Mouse (Mus musculus) kidney, postnatal 0 days (tissue): ENCODE data around the gene Ndufs3. TPM values are rescaled to one million over a fixed set of nuclear protein-coding genes. Genes with fewer than 3 reads are reported as not detected.

Experiments
- ATAC-seq: fragments of 200-750 bp; cut with Nextera tagmentation; replicated peaks from 2 replicates; pipeline ENCODE4 v1.8.0; 2017; ENCODE audit warnings: low read depth, moderate number of reproducible peaks, moderate TSS enrichment, moderate library complexity; ENCODE audit not compliant: low FRiP score
- DNase-seq: peaks from one replicate; pipeline ENCODE4 v3.0.0-alpha.2; 2016; ENCODE audit warnings: low spot score
- H3K27ac ChIP-seq: fragments of 300-500 bp; sonication (generic); 2 replicates; pipeline ENCODE4 v1.5.1; 2014; ENCODE audit warnings: mild to moderate bottlenecking
- H3K27me3 ChIP-seq: fragments of 300-500 bp; sonication (generic); 2 replicates; pipeline ENCODE4 v1.6.1; 2014; ENCODE audit warnings: low read length, mixed read lengths; ENCODE audit not compliant: insufficient read depth
- H3K36me3 ChIP-seq: fragments of 300-500 bp; sonication (generic); 2 replicates; pipeline ENCODE4 v1.6.1; 2014; ENCODE audit warnings: low read length, mixed read lengths; ENCODE audit not compliant: insufficient read depth
- H3K4me1 ChIP-seq: fragments of 300-500 bp; sonication (generic); replicated peaks from 2 replicates; pipeline ENCODE4 v1.6.1; 2014; ENCODE audit warnings: antibody characterized with exemption, low read length, mixed read lengths; ENCODE audit not compliant: insufficient read depth
- H3K4me2 ChIP-seq: fragments of 300-500 bp; sonication (generic); 2 replicates; pipeline ENCODE4 v1.6.1; 2014; ENCODE audit warnings: mild to moderate bottlenecking, low read length, moderate library complexity, mixed read lengths
- H3K4me3 ChIP-seq: fragments of 300-500 bp; sonication (generic); replicated peaks from 2 replicates; pipeline ENCODE4 v1.5.1; 2014; ENCODE audit warnings: low read depth, low read length
- H3K9ac ChIP-seq: fragments of 300-500 bp; sonication (generic); 2 replicates; pipeline ENCODE4 v1.6.1; 2014; ENCODE audit warnings: low read depth, low read length
- H3K9me3 ChIP-seq: fragments of 300-500 bp; sonication (generic); replicated peaks from 2 replicates; pipeline ENCODE4 v1.6.1; 2016; ENCODE audit warnings: low read length, inconsistent platforms, mixed read lengths
- CTCF ChIP-seq: IDR thresholded peaks from 2 replicates; pipeline ENCODE4 v1.5.1; 2016; ENCODE audit warnings: antibody characterized with exemption, low read depth, mild to moderate bottlenecking, moderate library complexity
- WGBS: fragments of 180-500 bp; shearing (Covaris S2); extraction: QIAGEN DNeasy Blood & Tissue Kit; methylation state at CpG from one replicate; pipeline ENCODE4 v1.1.7; 2014; 5-methylcytosine and 5-hydroxymethylcytosine counted together
- polyA plus RNA-seq: library from polyadenylated mRNA; unstranded; fragments of >200 nt; fragmentation: Nextera tagmentation; extraction: Ambion mirVana; gene quantifications from 2 replicates; pipeline ENCODE4 v1.2.1, GENCODE M21; 2015

The Ndufs3 gene
- polyA plus RNA-seq, 1 experiment from 2014 or later = 331 TPM

GRCm38 (mm10) chr2:90922636-90923035 lies 18.0 kb upstream of the Ndufs3 start:
- 94% methylated on average over 2 of the region's 2 CpGs for WGBS
- H3K36me3 ChIP-seq = no peaks in the 10 kb centered on the region
- H3K4me2 ChIP-seq = no peak overlapping the region
- no peak overlapping the region for H3K9ac ChIP-seq
- H3K4me3 ChIP-seq = no peak overlapping the region
- DNase-seq = no peak
- TF ChIP-seq CTCF = no peak
- H3K27me3 ChIP-seq = no peaks in the 10 kb centered on the region
- ATAC-seq = no peak
- H3K27ac ChIP-seq = no peak overlapping the region
- H3K4me1 ChIP-seq = peaks cover 4% of the 10 kb centered on the region; the same call in 1 of the 2 replicates
- H3K9me3 ChIP-seq = no peaks in the 10 kb centered on the region

GRCm38 (mm10) chr2:90921178-90921577 lies 16.6 kb upstream of the Ndufs3 start:
- H3K4me1 ChIP-seq = peaks cover 6% of the 10 kb centered on the region
- H3K4me3 ChIP-seq = no peak overlapping the region
- no peak for TF ChIP-seq CTCF
- no peak for ATAC-seq
- H3K36me3 ChIP-seq = no peaks in the 10 kb centered on the region
- no peaks in the 10 kb centered on the region for H3K9me3 ChIP-seq
- H3K9ac ChIP-seq = no peak overlapping the region
- WGBS = 87% methylated on average over 1 of the region's 1 CpGs
- H3K27me3 ChIP-seq = no peaks in the 10 kb centered on the region
- no peak overlapping the region for H3K4me2 ChIP-seq
- no peak for DNase-seq
- no peak overlapping the region for H3K27ac ChIP-seq

GRCm38 (mm10) chr2:90917999-90918698 lies 13.5 kb upstream of the Ndufs3 start:
- ATAC-seq (peak; percentile 78), DNase-seq (peak; percentile 61)
- peak overlapping the region; percentile 80 for H3K4me2 ChIP-seq
- no peak for TF ChIP-seq CTCF
- peak overlapping the region; percentile 61 for H3K4me3 ChIP-seq
- H3K27me3 ChIP-seq = no peaks in the 10 kb centered on the region
- 10% methylated on average over 16 of the region's 16 CpGs for WGBS
- H3K9me3 ChIP-seq = no peaks in the 10 kb centered on the region
- peaks cover 15% of the 10 kb centered on the region for H3K4me1 ChIP-seq
- peak overlapping the region; percentile 94 for H3K9ac ChIP-seq
- H3K27ac ChIP-seq = peak overlapping the region; percentile 95
- H3K36me3 ChIP-seq = peaks cover 5% of the 10 kb centered on the region; the same call in 1 of the 2 replicates

GRCm38 (mm10) chr2:90917233-90917998 lies 12.8 kb upstream of the Ndufs3 start:
- H3K4me3 ChIP-seq = peak overlapping the region; percentile 61
- peaks cover 15% of the 10 kb centered on the region for H3K4me1 ChIP-seq
- DNase-seq (peak; percentile 74), ATAC-seq (peak; percentile 86)
- H3K36me3 ChIP-seq = peaks cover 9% of the 10 kb centered on the region
- under 1% methylated on average over 68 of the region's 73 CpGs for WGBS
- H3K9me3 ChIP-seq = no peaks in the 10 kb centered on the region
- no peaks in the 10 kb centered on the region for H3K27me3 ChIP-seq
- H3K9ac ChIP-seq = peak overlapping the region; percentile 94
- H3K27ac ChIP-seq = peak overlapping the region; percentile 95
- peak overlapping the region; percentile 80 for H3K4me2 ChIP-seq
- no peak for TF ChIP-seq CTCF

GRCm38 (mm10) chr2:90916560-90917232 lies 12.1 kb upstream of the Ndufs3 start:
- H3K4me2 ChIP-seq = peak overlapping the region; percentile 80
- H3K4me3 ChIP-seq = peak overlapping the region; percentile 61
- peak overlapping the region; percentile 95 for H3K27ac ChIP-seq
- H3K9ac ChIP-seq = peak overlapping the region; percentile 94
- ATAC-seq (0 out of 2 replicates have a peak, but pooled peaks have one; percentile 24), DNase-seq (peak; percentile 62)
- no peaks in the 10 kb centered on the region for H3K9me3 ChIP-seq
- no peak for TF ChIP-seq CTCF
- H3K27me3 ChIP-seq = no peaks in the 10 kb centered on the region
- H3K4me1 ChIP-seq = peaks cover 15% of the 10 kb centered on the region
- H3K36me3 ChIP-seq = peaks cover 12% of the 10 kb centered on the region
- WGBS = 20% methylated on average over 7 of the region's 7 CpGs

GRCm38 (mm10) chr2:90915516-90915915 lies 10.9 kb upstream of the Ndufs3 start:
- DNase-seq (no peak), ATAC-seq (no peak)
- WGBS = 82% methylated on average over 1 of the region's 1 CpGs
- H3K9ac ChIP-seq = no peak overlapping the region
- H3K36me3 ChIP-seq = peaks cover 19% of the 10 kb centered on the region
- no peak overlapping the region for H3K27ac ChIP-seq
- no peak for TF ChIP-seq CTCF
- H3K27me3 ChIP-seq = no peaks in the 10 kb centered on the region
- no peaks in the 10 kb centered on the region for H3K9me3 ChIP-seq
- H3K4me3 ChIP-seq = no peak overlapping the region
- peaks cover 15% of the 10 kb centered on the region for H3K4me1 ChIP-seq
- H3K4me2 ChIP-seq = no peak overlapping the region
